Mouse (Mus musculus) midbrain, postnatal 0 days (tissue): Measurements from ENCODE around the gene Sult1e1. TPM values are rescaled to one million over a fixed set of nuclear protein-coding genes. Genes with fewer than 3 reads are reported as not detected.

Experiments used
- ATAC-seq: fragments of 200-750 bp; cut with Nextera tagmentation; 2 replicates; pipeline ENCODE4 v1.8.0; 2017; ENCODE audit warnings: moderate number of reproducible peaks, mild to moderate bottlenecking, moderate TSS enrichment, moderate library complexity; ENCODE audit not compliant: low FRiP score
- DNase-seq: peaks from one replicate; pipeline ENCODE4 v3.0.0-alpha.2; 2015; ENCODE audit warnings: low spot score
- H3K27ac ChIP-seq: fragments of 300-500 bp; sonication (generic); 2 replicates; pipeline ENCODE4 v1.5.1; 2014; ENCODE audit warnings: low read depth, mild to moderate bottlenecking, low read length, mixed read lengths
- H3K27me3 ChIP-seq: fragments of 300-500 bp; sonication (generic); 2 replicates; pipeline ENCODE4 v1.6.1; 2014; ENCODE audit warnings: low read length, control low read depth, mixed read lengths; ENCODE audit not compliant: insufficient read depth
- H3K36me3 ChIP-seq: fragments of 300-500 bp; sonication (generic); 2 replicates; pipeline ENCODE4 v1.6.1; 2014; ENCODE audit warnings: low read length, control low read depth, mixed read lengths; ENCODE audit not compliant: insufficient read depth
- H3K4me1 ChIP-seq: fragments of 300-500 bp; sonication (generic); 2 replicates; pipeline ENCODE4 v1.6.1; 2014; ENCODE audit warnings: mild to moderate bottlenecking, control low read depth, antibody characterized with exemption, low read length, mixed read lengths; ENCODE audit not compliant: insufficient read depth
- H3K4me2 ChIP-seq: fragments of 300-500 bp; sonication (generic); 2 replicates; pipeline ENCODE4 v1.6.1; 2014; ENCODE audit warnings: low read depth, mild to moderate bottlenecking, low read length, mixed read lengths; ENCODE audit not compliant: poor library complexity, severe bottlenecking
- H3K4me3 ChIP-seq: fragments of 300-500 bp; sonication (generic); 2 replicates; pipeline ENCODE4 v1.5.1; 2014; ENCODE audit warnings: low read depth, mild to moderate bottlenecking, low read length, moderate library complexity
- H3K9ac ChIP-seq: fragments of 300-500 bp; sonication (generic); replicated peaks from 2 replicates; pipeline ENCODE4 v1.6.1; 2014; ENCODE audit warnings: mild to moderate bottlenecking, low read length, moderate library complexity, mixed read lengths; ENCODE audit not compliant: poor library complexity, severe bottlenecking
- H3K9me3 ChIP-seq: fragments of 300-500 bp; sonication (generic); 2 replicates; pipeline ENCODE4 v1.6.1; 2016; ENCODE audit warnings: low read length, control low read depth
- CTCF ChIP-seq: IDR thresholded peaks from 2 replicates; pipeline ENCODE4 v1.5.1; 2016; ENCODE audit warnings: antibody characterized with exemption, mild to moderate bottlenecking
- WGBS: fragments of 180-500 bp; shearing (Covaris S2); extraction: QIAGEN DNeasy Blood & Tissue Kit; methylation state at CpG from one replicate; pipeline ENCODE4 v1.1.7; 2014; 5-methylcytosine and 5-hydroxymethylcytosine counted together
- polyA plus RNA-seq: library from polyadenylated mRNA; unstranded; fragments of >200 nt; fragmentation: Nextera tagmentation; extraction: Ambion mirVana; gene quantifications from 2 replicates; pipeline ENCODE4 v1.2.1, GENCODE M21; 2015
- total RNA-seq: library from RNA; depleted of rRNA; stranded (reverse); fragments of >200 nt; gene quantifications from 2 replicates; pipeline ENCODE4 v1.2.3, GENCODE M21; 2014; rRNA removed

Sult1e1 gene
- total RNA-seq (not detected in 2 replicates), polyA plus RNA-seq (0.16 TPM in 1 of 2 replicates, not detected in the other)

DNA sequence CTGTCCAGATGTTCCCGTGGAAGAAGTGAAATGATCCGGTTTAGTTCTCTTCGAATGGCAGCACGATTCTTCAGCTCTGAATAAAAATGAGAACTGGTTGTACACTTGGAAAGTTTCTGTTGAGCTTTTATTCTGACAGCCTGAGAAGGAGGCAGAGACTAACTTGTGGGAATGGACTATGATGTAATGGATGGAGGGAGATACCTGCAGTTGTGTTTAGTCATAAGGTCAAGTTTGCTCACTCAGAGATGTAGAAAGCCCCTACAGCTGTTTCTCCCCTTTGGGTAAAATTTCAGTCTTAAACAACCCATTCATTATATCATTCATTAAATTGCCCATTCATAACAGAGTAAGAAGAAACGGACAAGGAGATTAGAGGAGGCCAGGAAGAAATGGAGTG lies at the start of gene Sult1e1:
Sult1e1 (minus strand) TSS at position 101 of the 400 bp plus-strand sequence.
- ATAC-seq (no peak), DNase-seq (no peak)
- 73% methylated on average over 5 of the region's 5 CpGs for WGBS

DNA sequence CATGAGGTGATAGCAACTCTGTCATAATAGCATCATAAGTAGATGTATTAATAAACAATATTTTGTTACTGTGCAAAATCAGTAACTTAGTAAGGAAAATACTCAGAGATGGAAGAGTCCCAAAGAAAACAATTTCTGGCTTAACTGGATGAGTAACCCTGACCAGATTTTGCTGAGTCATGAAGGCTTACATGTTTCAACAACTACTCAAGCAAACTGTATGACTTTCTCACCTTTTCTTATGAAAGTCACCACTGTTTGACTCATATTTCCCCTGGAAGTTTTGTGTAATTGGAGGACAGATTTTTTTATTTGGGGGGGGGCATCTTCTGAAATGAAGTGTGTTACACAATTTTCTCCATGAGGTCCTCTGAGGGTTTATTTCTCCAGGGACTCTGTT lies 31.3 kb upstream of the Sult1e1 start:
- peak; percentile 0 for DNase-seq
- H3K4me3 ChIP-seq = no peak overlapping the region
- no peak overlapping the region for H3K9ac ChIP-seq
- H3K4me1 ChIP-seq = no peaks in the 10 kb centered on the region
- H3K4me2 ChIP-seq = no peak overlapping the region
- no peak overlapping the region for H3K27ac ChIP-seq
- no peaks in the 10 kb centered on the region for H3K9me3 ChIP-seq
- no peaks in the 10 kb centered on the region for H3K36me3 ChIP-seq
- no peaks in the 10 kb centered on the region for H3K27me3 ChIP-seq
- ATAC-seq = no peak
- TF ChIP-seq CTCF = no peak

More for the DNA sequence above, at the start of gene Sult1e1:
- Histone ChIP-seq H3K9ac (no peak within 1 kb of the TSS), H3K36me3 (no peaks in the 10 kb centered on the region), H3K4me1 (no peaks in the 10 kb centered on the region), H3K4me2 (no peak within 1 kb of the TSS), H3K27me3 (no peaks in the 10 kb centered on the region), H3K27ac (no peak within 1 kb of the TSS), H3K9me3 (no peaks in the 10 kb centered on the region), H3K4me3 (no peak within 1 kb of the TSS)
- no peak for TF ChIP-seq CTCF

DNA sequence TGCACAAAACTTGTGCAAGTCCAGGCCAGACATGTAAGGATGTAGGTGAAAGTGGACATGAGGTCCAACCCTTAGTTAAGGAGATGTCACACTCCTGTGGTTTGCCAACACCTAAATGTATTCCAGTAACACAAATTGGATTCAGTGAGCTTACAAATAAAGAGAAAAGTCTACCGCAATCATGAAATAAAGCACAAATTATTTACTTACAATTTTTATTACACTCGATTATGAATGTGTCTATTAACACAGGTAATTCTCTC lies 23.7 kb upstream of the Sult1e1 start:
- Histone ChIP-seq H3K27ac (no peak overlapping the region), H3K9me3 (no peaks in the 10 kb centered on the region), H3K4me3 (no peak overlapping the region), H3K4me1 (no peaks in the 10 kb centered on the region), H3K36me3 (no peaks in the 10 kb centered on the region), H3K27me3 (no peaks in the 10 kb centered on the region), H3K9ac (no peak overlapping the region), H3K4me2 (no peak overlapping the region)
- no peak for DNase-seq
- no peak for TF ChIP-seq CTCF
- no peak for ATAC-seq
- WGBS = 94% methylated on average over 2 of the region's 2 CpGs

DNA sequence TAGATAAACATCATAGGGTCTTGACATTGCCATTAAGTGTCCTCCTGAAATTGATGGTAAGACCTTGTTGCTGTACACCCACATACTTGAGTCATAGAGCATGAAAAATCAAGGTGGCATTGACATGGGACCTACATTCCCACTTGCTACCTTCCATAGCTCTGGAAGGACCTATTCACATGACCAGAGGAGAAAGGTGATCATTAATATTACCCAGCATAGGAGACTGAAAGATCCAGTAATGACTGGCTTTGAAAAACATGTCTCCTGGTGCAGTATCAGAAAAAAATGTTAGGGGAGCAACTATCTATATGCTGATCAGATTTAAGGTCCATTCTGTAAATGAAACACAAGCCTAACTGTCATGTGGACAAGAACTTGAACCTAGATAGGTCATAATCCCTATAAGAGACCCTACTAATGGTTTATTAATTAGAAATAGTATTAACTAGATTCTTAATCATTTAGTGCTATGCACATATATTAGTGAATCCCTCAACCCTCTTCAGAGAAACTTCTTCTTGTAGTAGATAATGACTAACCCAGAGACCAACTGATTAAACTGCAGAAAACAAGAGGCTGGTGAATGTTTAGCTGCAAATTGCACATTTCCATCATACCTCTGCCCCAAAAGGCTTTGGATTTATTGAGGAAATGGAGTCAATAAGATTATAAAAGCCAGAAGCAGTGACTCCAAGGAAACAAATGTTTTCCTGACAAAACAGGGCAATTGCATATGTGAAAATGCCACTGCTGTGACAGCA lies 23.2 kb upstream of the Sult1e1 start:
- no peak for TF ChIP-seq CTCF
- DNase-seq (no peak), ATAC-seq (no peak)
- no peak overlapping the region for H3K4me2 ChIP-seq
- H3K9me3 ChIP-seq = no peaks in the 10 kb centered on the region
- H3K36me3 ChIP-seq = no peaks in the 10 kb centered on the region
- H3K4me1 ChIP-seq = no peaks in the 10 kb centered on the region
- H3K4me3 ChIP-seq = no peak overlapping the region
- no peaks in the 10 kb centered on the region for H3K27me3 ChIP-seq
- H3K27ac ChIP-seq = no peak overlapping the region
- no peak overlapping the region for H3K9ac ChIP-seq

DNA sequence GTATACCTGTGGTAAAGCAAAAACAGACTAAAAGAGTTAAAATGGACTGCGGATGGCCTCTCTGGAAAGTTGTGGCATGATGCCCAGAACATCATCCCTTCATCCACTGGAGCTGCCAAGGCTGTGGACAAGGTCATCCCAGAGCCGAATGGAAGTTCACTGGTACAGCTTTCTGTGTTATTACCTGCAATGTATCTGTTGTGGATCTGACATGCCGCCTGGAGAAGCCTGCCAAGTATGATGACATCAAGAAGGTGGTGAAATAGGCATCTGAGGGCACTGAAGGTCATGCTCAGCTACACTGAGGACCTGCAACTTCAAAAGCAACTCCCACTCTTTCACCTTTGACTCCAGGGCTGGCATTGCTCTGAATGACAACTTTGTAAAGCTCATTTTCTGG lies 9.6 kb upstream of the Sult1e1 start:
- Histone ChIP-seq H3K36me3 (no peaks in the 10 kb centered on the region), H3K9ac (no peak overlapping the region), H3K4me1 (no peaks in the 10 kb centered on the region), H3K27me3 (no peaks in the 10 kb centered on the region), H3K9me3 (no peaks in the 10 kb centered on the region), H3K27ac (no peak overlapping the region), H3K4me3 (no peak overlapping the region), H3K4me2 (no peak overlapping the region)
- 87% methylated on average over 3 of the region's 3 CpGs for WGBS
- ATAC-seq (no peak), DNase-seq (no peak)
- TF ChIP-seq CTCF = no peak

DNA sequence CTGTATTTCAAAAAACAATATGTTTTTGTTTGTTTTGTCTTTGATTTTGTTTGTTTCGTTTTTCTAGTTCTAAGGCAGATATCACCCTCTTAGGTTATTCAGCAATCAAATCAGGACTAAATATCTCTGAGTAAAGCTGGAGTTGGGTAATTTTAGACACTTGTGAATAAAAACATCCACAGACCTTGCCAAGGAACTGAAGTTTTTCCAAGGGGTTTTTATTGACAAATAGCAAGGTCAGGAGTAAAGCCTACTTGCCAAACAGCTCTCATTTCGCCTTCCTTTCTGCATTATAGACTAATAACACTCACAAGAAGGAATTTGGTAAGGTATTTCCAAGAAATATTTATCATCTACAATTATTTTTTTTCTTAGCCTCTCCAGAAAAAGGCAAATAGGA lies 6.5 kb upstream of the Sult1e1 start:
- no peak overlapping the region for H3K4me2 ChIP-seq
- no peak for TF ChIP-seq CTCF
- no peaks in the 10 kb centered on the region for H3K9me3 ChIP-seq
- no peaks in the 10 kb centered on the region for H3K4me1 ChIP-seq
- WGBS = 71% methylated on average over 2 of the region's 2 CpGs
- DNase-seq = no peak
- no peak overlapping the region for H3K27ac ChIP-seq
- no peak overlapping the region for H3K4me3 ChIP-seq
- H3K27me3 ChIP-seq = no peaks in the 10 kb centered on the region
- ATAC-seq = no peak
- H3K9ac ChIP-seq = no peak overlapping the region
- H3K36me3 ChIP-seq = no peaks in the 10 kb centered on the region
